Mouse (Mus musculus) hindlimb bud, embryonic 11.5 days (tissue): ENCODE data around the gene Phxr2.

Source experiments
- DNase-seq: peaks from one replicate; pipeline ENCODE4 v3.0.0-alpha.2; 2012; ENCODE audit warnings: low read depth, low spot score; ENCODE audit errors: extremely low spot score

The Phxr2 gene

GRCm38 (mm10) chr10:99097374-99097773, 28.8 kb downstream of the Phxr2 start:
- DNase-seq: no peak

GRCm38 (mm10) chr10:99095114-99095513, 31.0 kb downstream of the Phxr2 start:
- no peak for DNase-seq

GRCm38 (mm10) chr10:99093364-99093763, 32.8 kb downstream of the Phxr2 start:
- no peak for DNase-seq

GRCm38 (mm10) chr10:99089906-99090305, 36.2 kb downstream of the Phxr2 start:
- DNase-seq: no peak

GRCm38 (mm10) chr10:99086029-99086428, 40.1 kb downstream of the Phxr2 start:
- no peak for DNase-seq

GRCm38 (mm10) chr10:99085240-99085587, 40.9 kb downstream of the Phxr2 start:
- DNase-seq: no peak

GRCm38 (mm10) chr10:99084397-99085239, 41.5 kb downstream of the Phxr2 start:
- DNase-seq: no peak

GRCm38 (mm10) chr10:99083431-99084003, 42.6 kb downstream of the Phxr2 start:
- no peak for DNase-seq

GRCm38 (mm10) chr10:99081569-99081990, 44.5 kb downstream of the Phxr2 start:
- DNase-seq: no peak

GRCm38 (mm10) chr10:99078621-99079020, 47.5 kb downstream of the Phxr2 start:
- no peak for DNase-seq

GRCm38 (mm10) chr10:99076113-99076895, 49.8 kb downstream of the Phxr2 start:
- DNase-seq: no peak
